Mouse (Mus musculus) neural tube, embryonic 15.5 days (tissue): ENCODE data around the gene Catsper2. TPM values are rescaled to one million over a fixed set of nuclear protein-coding genes. Genes with fewer than 3 reads are reported as not detected.

Source experiments
- microRNA-seq: library from miRNA; unstranded; fragments of <30 nt; microRNA quantifications from one replicate; pipeline ENCODE4, GENCODE M21; 2017
- polyA plus RNA-seq: library from polyadenylated mRNA; unstranded; fragments of >200 nt; fragmentation: Nextera tagmentation; extraction: Ambion mirVana; gene quantifications from 2 replicates; pipeline ENCODE4 v1.2.1, GENCODE M21; 2015

The Catsper2 gene
- polyA plus RNA-seq, 1 experiment from 2014 or later, result 5.7 TPM

Small RNA genes within 50 kb of the gene (microRNA-seq; reads per million reads assigned to microRNA genes)
- gene Gm22953, result not detected

Other genes with a start within 250 kb of the Catsper2 start
- gene Tubgcp4, start 243.1 kb downstream of the Catsper2 start, polyA plus RNA-seq, result 45.2 and 47.2 TPM in 2 replicates
- gene Zscan29, start 242.7 kb downstream of the Catsper2 start, polyA plus RNA-seq, result 6.0 and 6.8 TPM in 2 replicates
- 131 and 146 TPM in 2 replicates for gene Trp53bp1, start 142.4 kb downstream of the Catsper2 start, polyA plus RNA-seq
- gene Map1a, start 124.2 kb downstream of the Catsper2 start, polyA plus RNA-seq, result 32.5 and 38.6 TPM in 2 replicates
- 20.5 and 22.0 TPM in 2 replicates for gene Ppip5k1, start 58.4 kb downstream of the Catsper2 start, polyA plus RNA-seq
- 131 and 149 TPM in 2 replicates for gene Ckmt1, start 56.1 kb downstream of the Catsper2 start, polyA plus RNA-seq
- not detected in 2 replicates for gene Strc, start 26.6 kb downstream of the Catsper2 start, polyA plus RNA-seq
- gene Pdia3, start within 50 bp of the Catsper2 start, polyA plus RNA-seq, result 400 and 471 TPM in 2 replicates
- 2.6 and 3.6 TPM in 2 replicates for gene Ell3, start 30.5 kb upstream of the Catsper2 start, polyA plus RNA-seq
- gene Serf2, start 35.4 kb upstream of the Catsper2 start, polyA plus RNA-seq, result 297 and 319 TPM in 2 replicates
- gene Hypk, start 39.5 kb upstream of the Catsper2 start, polyA plus RNA-seq, result 118 and 120 TPM in 2 replicates
- 0.63 and 0.92 TPM in 2 replicates for gene Serinc4, start 43.0 kb upstream of the Catsper2 start, polyA plus RNA-seq
- gene Mfap1b, start 60.3 kb upstream of the Catsper2 start, polyA plus RNA-seq, result 67.8 and 71.5 TPM in 2 replicates
- 27.8 and 28.8 TPM in 2 replicates for gene Mfap1a, start 92.9 kb upstream of the Catsper2 start, polyA plus RNA-seq
- 3.4 and 5.3 TPM in 2 replicates for gene Wdr76, start 92.9 kb upstream of the Catsper2 start, polyA plus RNA-seq